Comparison of ENCODE assay signal across 7 mouse cellular contexts in genomic region chr10:67115666-67116091, GRCm38 (mm10). TPM values are rescaled to one million over a fixed set of nuclear protein-coding genes. Genes with fewer than 3 reads are reported as not detected.
A peak's percentile ranks its signal among the peaks of the same experiment; 100 is the strongest.
DNase-seq lines count a peak whose midpoint lies in the region; ATAC-seq and TF ChIP-seq lines count a peak whose summit lies in the region.

No protein-coding gene starts in this region.

- H3K27me3 ChIP-seq in forebrain, embryonic 12.5 days = no peaks in the 10 kb centered on the region
- no peaks in the 10 kb centered on the region for H3K27me3 ChIP-seq in midbrain, embryonic 12.5 days

- 0 out of 2 replicates have a peak, but pooled peaks cover 3% of the 10 kb centered on the region for H3K9me3 ChIP-seq in forebrain, embryonic 12.5 days
- H3K9me3 ChIP-seq in midbrain, embryonic 12.5 days = no peaks in the 10 kb centered on the region

- H3K36me3 ChIP-seq in forebrain, embryonic 12.5 days (replicated peaks) = no peaks in the 10 kb centered on the region
- H3K36me3 ChIP-seq in midbrain, embryonic 12.5 days = no peaks in the 10 kb centered on the region

- TF ChIP-seq CTCF in layer of hippocampus, adult 2 months (conservative IDR thresholded peaks at IDR 0.05) = no peak

- H3K4me1 ChIP-seq in forebrain, embryonic 12.5 days = peaks cover 39% of the 10 kb centered on the region
- peaks cover 32% of the 10 kb centered on the region for H3K4me1 ChIP-seq in midbrain, embryonic 12.5 days

- H3K4me3 ChIP-seq in layer of hippocampus, adult 2 months = no peak overlapping the region; the same call in 1 of the 2 replicates
- no peak overlapping the region for H3K4me3 ChIP-seq in forebrain, embryonic 12.5 days (replicated peaks)
- H3K4me3 ChIP-seq in midbrain, embryonic 12.5 days = no peak overlapping the region

- H3K27ac ChIP-seq in layer of hippocampus, adult 2 months = peak overlapping the region; percentile 81
- peak overlapping the region; percentile 48 for H3K27ac ChIP-seq in forebrain, embryonic 12.5 days
- H3K27ac ChIP-seq in midbrain, embryonic 12.5 days (replicated peaks) = no peak overlapping the region; the same call in 1 of the 2 replicates

- WGBS in forebrain, embryonic 12.5 days = 23% methylated on average over 5 of the region's 5 CpGs
- 38% methylated on average over 5 of the region's 5 CpGs for WGBS in midbrain, embryonic 12.5 days

- no peak overlapping the region for H3K9ac ChIP-seq in forebrain, embryonic 12.5 days
- H3K9ac ChIP-seq in midbrain, embryonic 12.5 days (replicated peaks) = no peak overlapping the region

- ATAC-seq in forebrain, embryonic 12.5 days (ENCODE audit: low FRiP score) = peak; percentile 45; the same call in 1 of the 2 replicates
- ATAC-seq in hematopoietic stem cell, adult 5-6 weeks (replicated peaks in 1 of 2; ENCODE audit: insufficient read depth in 1 of 2, low FRiP score in 2 of 2, low TSS enrichment in 1 of 2, low read depth in 1 of 2, poor library complexity in 2 of 2, severe bottlenecking in 2 of 2) = peak; percentile 31 to 46
- 0 out of 2 replicates have a peak, but pooled peaks have one; percentile 13 for ATAC-seq in midbrain, embryonic 12.5 days (ENCODE audit: low FRiP score, low read depth)
- no peak for ATAC-seq in monocyte, adult 5-6 weeks (replicated peaks; ENCODE audit: insufficient number of reproducible peaks, low FRiP score, low TSS enrichment, poor library complexity, severe bottlenecking)

- no peak overlapping the region for H3K4me2 ChIP-seq in forebrain, embryonic 12.5 days
- H3K4me2 ChIP-seq in midbrain, embryonic 12.5 days (replicated peaks) = no peak overlapping the region

- DNase-seq in layer of hippocampus, adult 2 months (ENCODE audit: low spot score in 2 of 2) = no peak
- DNase-seq in layer of hippocampus, adult 9-11 months = no peak
- DNase-seq in ovary, adult 18-20 months (ENCODE audit: low spot score) = no peak

RNA-seq across cellular contexts. Expression of gene Reep3, which starts 18.9 kb away (rescaled TPM):
- total RNA-seq in layer of hippocampus, adult 2 months (2021) = 10 to 100 TPM; 18.3 to 21.9 TPM
- polyA plus RNA-seq in forebrain, embryonic 12.5 days (2016; fragmentation: Nextera tagmentation; extraction: Ambion mirVana) = 43.8 and 46.9 TPM in 2 replicates
- total RNA-seq in hematopoietic stem cell, adult 5-6 weeks (2017) = 19.4 and 20.2 TPM in 2 replicates
- polyA plus RNA-seq in midbrain, embryonic 12.5 days (2016; fragmentation: Nextera tagmentation; extraction: Ambion mirVana) = 46.0 and 48.4 TPM in 2 replicates
- 12.9 to 19.6 TPM (median 19.1 TPM) in 3 replicates for total RNA-seq in monocyte, adult 5-6 weeks (2017)

RNA-seq across cellular contexts. Expression of gene Jmjd1c, which starts 19.8 kb away (rescaled TPM):
- 100 to 1,000 TPM; 106 to 111 TPM for total RNA-seq in layer of hippocampus, adult 2 months (2021)
- polyA plus RNA-seq in forebrain, embryonic 12.5 days (2016; fragmentation: Nextera tagmentation; extraction: Ambion mirVana) = 50.3 and 58.6 TPM in 2 replicates
- 167 and 227 TPM in 2 replicates for total RNA-seq in hematopoietic stem cell, adult 5-6 weeks (2017)
- polyA plus RNA-seq in midbrain, embryonic 12.5 days (2016; fragmentation: Nextera tagmentation; extraction: Ambion mirVana) = 54.2 and 56.5 TPM in 2 replicates
- total RNA-seq in monocyte, adult 5-6 weeks (2017) = 110 to 165 TPM (median 124 TPM) in 3 replicates
